Mouse (Mus musculus) midbrain, embryonic 15.5 days (tissue): Measurements from ENCODE around the gene Tcf12. TPM values are rescaled to one million over a fixed set of nuclear protein-coding genes. Genes with fewer than 3 reads are reported as not detected.
A peak's percentile ranks its signal among the peaks of the same experiment; 100 is the strongest.

ENCODE experiments used
- ATAC-seq: fragments of 200-750 bp; cut with Nextera tagmentation; replicated peaks from 2 replicates; pipeline ENCODE4 v1.8.0; 2017; ENCODE audit warnings: moderate TSS enrichment
- H3K27ac ChIP-seq: fragments of 300-500 bp; sonication (generic); 2 replicates; pipeline ENCODE4 v1.5.1; 2015; ENCODE audit warnings: mild to moderate bottlenecking, inconsistent platforms
- H3K27me3 ChIP-seq: fragments of 300-500 bp; sonication (generic); replicated peaks from 2 replicates; pipeline ENCODE4 v1.6.1; 2015; ENCODE audit warnings: inconsistent platforms
- H3K36me3 ChIP-seq: fragments of 300-500 bp; sonication (generic); replicated peaks from 2 replicates; pipeline ENCODE4 v1.6.1; 2015; ENCODE audit warnings: inconsistent platforms
- H3K4me1 ChIP-seq: fragments of 300-500 bp; sonication (generic); 2 replicates; pipeline ENCODE4 v1.6.1; 2015; ENCODE audit warnings: inconsistent platforms
- H3K4me2 ChIP-seq: fragments of 300-500 bp; sonication (generic); 2 replicates; pipeline ENCODE4 v1.6.1; 2015; ENCODE audit warnings: inconsistent platforms, mild to moderate bottlenecking, moderate library complexity
- H3K4me3 ChIP-seq: fragments of 300-500 bp; sonication (generic); 2 replicates; pipeline ENCODE4 v1.5.1; 2015; ENCODE audit warnings: mild to moderate bottlenecking, inconsistent platforms
- H3K9ac ChIP-seq: fragments of 300-500 bp; sonication (generic); 2 replicates; pipeline ENCODE4 v1.6.1; 2015; ENCODE audit warnings: mild to moderate bottlenecking, inconsistent platforms
- H3K9me3 ChIP-seq: fragments of 300-500 bp; sonication (generic); 2 replicates; pipeline ENCODE4 v1.6.1; 2016; ENCODE audit warnings: inconsistent platforms
- WGBS: fragments of 180-500 bp; shearing (Covaris S2); methylation state at CpG from one replicate; pipeline ENCODE4 v1.1.7; 2015; ENCODE audit warnings: mixed read lengths; 5-methylcytosine and 5-hydroxymethylcytosine counted together
- polyA plus RNA-seq: library from polyadenylated mRNA; unstranded; fragments of >200 nt; fragmentation: Nextera tagmentation; extraction: Ambion mirVana; gene quantifications from 2 replicates; pipeline ENCODE4 v1.2.1, GENCODE M21; 2015

Gene Tcf12
- polyA plus RNA-seq, 1 experiment from 2014 or later, result 59.9 TPM

DNA sequence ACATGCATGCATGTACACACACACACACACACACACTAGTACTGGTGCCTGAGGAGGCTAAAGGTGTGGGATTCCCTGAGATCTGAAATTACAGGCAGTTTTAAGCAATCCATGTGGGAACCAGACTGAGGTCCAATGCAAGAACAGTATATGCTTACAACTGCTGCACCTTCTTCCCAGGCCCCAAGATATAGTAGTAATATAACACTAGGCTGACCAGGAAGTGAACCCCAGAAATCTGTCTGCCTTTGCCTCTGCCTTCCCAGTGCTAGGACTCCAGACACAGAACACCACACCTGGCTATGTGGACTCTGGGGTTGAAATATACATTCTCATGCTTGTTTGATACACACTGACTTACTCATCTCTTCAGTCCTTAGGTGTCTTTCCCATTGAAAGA, 6.8 kb upstream of the Tcf12 start:
- no peaks in the 10 kb centered on the region for H3K36me3 ChIP-seq
- H3K9me3 ChIP-seq, result no peaks in the 10 kb centered on the region
- H3K4me3 ChIP-seq, result no peak overlapping the region
- no peak overlapping the region for H3K4me2 ChIP-seq
- no peaks in the 10 kb centered on the region for H3K4me1 ChIP-seq
- no peak overlapping the region for H3K9ac ChIP-seq
- no peak for ATAC-seq
- H3K27ac ChIP-seq, result no peak overlapping the region
- no peaks in the 10 kb centered on the region for H3K27me3 ChIP-seq

DNA sequence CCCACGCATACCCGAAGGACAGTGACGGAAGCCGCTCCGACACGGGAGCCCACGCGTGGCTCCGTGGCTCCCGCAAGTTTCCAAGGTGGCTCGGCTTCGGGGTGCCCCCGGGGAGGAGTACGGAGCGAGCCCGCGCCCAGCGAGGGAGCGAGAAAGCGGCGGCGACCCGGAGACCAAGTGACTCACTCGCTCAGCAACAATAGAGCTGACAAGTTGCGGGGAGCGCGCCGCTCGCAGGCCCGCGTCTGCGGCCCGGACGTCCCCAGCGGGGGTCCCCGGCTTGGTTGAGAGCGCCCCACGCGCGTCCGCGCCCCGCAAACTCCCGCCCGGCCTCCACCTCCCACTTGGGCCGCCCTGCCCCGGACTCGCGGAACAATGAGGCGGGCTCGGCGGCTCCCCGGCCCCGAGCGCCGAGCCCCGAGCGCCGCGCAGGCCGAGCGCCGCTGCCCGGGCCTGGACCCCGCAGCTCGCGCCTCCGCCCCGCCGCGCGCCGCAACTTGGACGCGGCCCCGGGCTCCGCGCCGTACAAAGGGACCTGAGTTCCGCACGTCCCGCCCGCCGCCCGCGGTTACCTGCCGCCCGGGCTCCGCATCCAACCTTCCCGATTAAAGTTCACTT, 558 bp downstream of the Tcf12 start:
- Histone ChIP-seq H3K4me2 (peak overlapping the region; percentile 89), H3K27ac (peak overlapping the region; percentile 95), H3K36me3 (no peaks in the 10 kb centered on the region), H3K9ac (peak overlapping the region; percentile 93), H3K27me3 (0 out of 2 replicates have a peak, but pooled peaks cover 3% of the 10 kb centered on the region), H3K4me3 (peak overlapping the region; percentile 95), H3K9me3 (no peaks in the 10 kb centered on the region), H3K4me1 (peaks cover 22% of the 10 kb centered on the region)
- peak; percentile 79 for ATAC-seq
- WGBS, result under 1% methylated on average over 82 of the region's 90 CpGs

DNA sequence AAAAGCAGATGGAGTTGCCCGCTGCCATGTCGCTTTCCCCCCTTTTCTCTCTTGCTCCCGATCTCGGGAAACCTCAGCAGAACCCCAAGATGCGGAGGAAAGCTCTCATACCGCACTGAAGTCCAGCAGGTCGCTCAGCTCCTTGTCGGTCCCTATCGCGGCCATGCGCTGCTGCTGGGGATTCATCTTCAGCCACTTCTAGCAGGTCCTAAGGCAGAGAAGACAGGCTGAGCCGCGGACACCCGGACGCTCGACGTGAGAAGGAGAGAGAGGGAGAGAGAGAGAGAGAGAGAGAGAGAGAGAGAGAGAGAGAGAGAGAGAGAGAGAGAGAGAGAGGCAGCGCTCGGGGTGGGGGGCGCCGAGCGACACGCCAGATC, 1.1 kb downstream of the Tcf12 start:
- Histone ChIP-seq H3K9ac (peak overlapping the region; percentile 93), H3K9me3 (no peaks in the 10 kb centered on the region), H3K27ac (peak overlapping the region; percentile 95), H3K4me1 (peaks cover 22% of the 10 kb centered on the region), H3K4me2 (peak overlapping the region; percentile 89), H3K4me3 (peak overlapping the region; percentile 95), H3K36me3 (no peaks in the 10 kb centered on the region), H3K27me3 (0 out of 2 replicates have a peak, but pooled peaks cover 3% of the 10 kb centered on the region)
- WGBS, result under 1% methylated on average over 17 of the region's 23 CpGs
- peak; percentile 25; the same call in 1 of the 2 replicates for ATAC-seq

DNA sequence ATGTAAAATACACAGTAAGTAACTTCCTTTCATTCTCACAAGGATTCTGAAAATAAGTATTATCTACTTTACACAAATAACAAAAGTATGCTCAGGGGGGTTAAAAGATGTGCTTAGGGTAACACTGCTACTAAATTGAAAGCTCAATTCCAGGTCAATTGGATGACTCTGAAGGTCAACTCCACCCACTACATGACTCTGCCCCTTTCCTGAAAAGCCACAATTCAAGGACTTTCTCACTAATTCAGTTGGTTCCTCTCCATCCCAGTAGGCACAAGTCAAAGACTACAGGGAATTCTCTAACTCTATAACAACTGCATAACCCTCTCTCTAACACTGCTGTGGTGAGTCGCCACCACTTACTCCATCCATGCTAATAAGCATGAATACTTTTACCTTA, 8.2 kb downstream of the Tcf12 start:
- ATAC-seq, result no peak
- no peak overlapping the region for H3K4me2 ChIP-seq
- 0 out of 2 replicates have a peak, but pooled peaks cover 4% of the 10 kb centered on the region for H3K4me1 ChIP-seq
- H3K27ac ChIP-seq, result no peak overlapping the region
- H3K27me3 ChIP-seq, result no peaks in the 10 kb centered on the region
- H3K9ac ChIP-seq, result no peak overlapping the region
- no peak overlapping the region for H3K4me3 ChIP-seq
- H3K36me3 ChIP-seq, result no peaks in the 10 kb centered on the region
- 90% methylated on average over 1 of the region's 1 CpGs for WGBS
- H3K9me3 ChIP-seq, result no peaks in the 10 kb centered on the region

DNA sequence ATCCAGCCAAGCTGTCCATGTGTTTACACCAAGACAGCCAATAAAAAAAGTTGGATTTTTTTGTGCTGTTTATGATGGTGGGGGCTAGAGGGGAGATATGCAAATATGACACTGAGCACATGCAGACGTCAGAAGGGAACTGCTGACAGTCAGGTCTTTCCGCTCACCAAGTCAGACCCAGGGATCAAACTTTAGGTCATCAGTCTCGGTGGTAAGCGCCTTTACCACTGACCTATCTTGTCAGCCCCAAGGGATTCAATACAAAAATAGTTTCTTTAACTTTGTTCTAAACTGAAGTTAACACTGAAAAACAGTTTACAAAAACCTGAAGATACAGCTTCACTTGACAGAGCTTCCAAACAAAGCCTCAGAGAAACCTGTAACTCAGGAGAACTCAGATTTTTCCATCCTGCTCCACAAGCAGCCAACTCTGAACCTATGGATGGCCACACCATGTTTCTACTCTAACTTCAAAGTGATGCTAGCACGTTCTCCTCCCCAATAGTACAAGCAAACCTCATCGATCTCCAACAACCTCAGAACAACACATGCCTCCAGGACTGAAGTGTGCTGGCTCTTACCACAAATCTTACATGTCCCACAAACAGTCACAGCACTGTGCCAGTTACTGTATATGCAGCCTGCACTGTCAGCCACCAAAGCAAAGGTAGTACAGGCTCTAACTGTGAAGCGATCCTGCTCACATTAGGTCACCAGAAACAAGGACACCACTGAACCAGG, 11.6 kb downstream of the Tcf12 start:
- no peaks in the 10 kb centered on the region for H3K9me3 ChIP-seq
- no peak overlapping the region for H3K27ac ChIP-seq
- no peak overlapping the region for H3K9ac ChIP-seq
- H3K27me3 ChIP-seq, result no peaks in the 10 kb centered on the region
- H3K4me2 ChIP-seq, result no peak overlapping the region
- no peaks in the 10 kb centered on the region for H3K36me3 ChIP-seq
- H3K4me1 ChIP-seq, result no peaks in the 10 kb centered on the region
- no peak overlapping the region for H3K4me3 ChIP-seq
- WGBS, result 81% methylated on average over 7 of the region's 7 CpGs
- ATAC-seq, result no peak

DNA sequence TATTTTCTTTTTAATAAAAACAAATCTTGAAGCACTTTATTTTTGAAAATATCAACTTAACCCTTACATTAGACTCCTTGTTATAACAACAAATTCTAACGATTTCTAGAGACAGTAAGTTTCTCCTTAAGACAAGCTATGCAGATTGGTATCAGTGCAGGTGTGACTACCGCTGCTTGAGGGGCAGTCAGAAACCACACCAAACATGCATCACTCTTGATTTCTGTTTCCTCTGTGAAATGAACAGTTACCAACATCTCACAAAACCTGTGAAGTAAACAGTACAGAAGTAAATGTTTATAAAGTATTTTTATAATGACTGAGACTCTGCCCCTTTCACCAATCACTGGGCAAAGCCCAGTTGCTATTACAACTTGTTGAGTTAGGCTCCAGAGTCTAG, 13.6 kb downstream of the Tcf12 start:
- Histone ChIP-seq H3K36me3 (no peaks in the 10 kb centered on the region), H3K4me3 (no peak overlapping the region), H3K9me3 (no peaks in the 10 kb centered on the region), H3K27me3 (no peaks in the 10 kb centered on the region), H3K4me1 (no peaks in the 10 kb centered on the region), H3K27ac (no peak overlapping the region), H3K9ac (no peak overlapping the region), H3K4me2 (no peak overlapping the region)
- ATAC-seq, result no peak
- WGBS, result 94% methylated on average over 2 of the region's 2 CpGs

DNA sequence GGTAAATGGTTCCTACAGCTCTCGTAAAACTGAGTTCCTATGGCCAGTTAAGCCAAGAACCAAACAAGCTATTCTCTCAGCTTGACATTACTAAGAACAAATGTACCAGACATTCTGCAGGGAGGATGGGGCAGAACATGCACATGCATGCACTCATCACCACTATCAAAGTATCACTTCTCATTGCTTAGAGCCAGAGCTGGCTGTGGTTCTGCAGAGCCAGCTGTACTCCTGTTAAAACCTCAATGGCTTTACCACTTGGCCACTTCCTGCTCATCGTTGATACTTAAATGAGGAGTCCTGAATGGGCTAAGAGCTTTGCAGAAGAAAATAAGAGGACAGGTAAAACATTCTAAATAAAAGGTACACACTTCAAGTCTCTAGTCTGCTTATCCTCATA, 14.6 kb downstream of the Tcf12 start:
- H3K4me2 ChIP-seq, result no peak overlapping the region
- no peaks in the 10 kb centered on the region for H3K36me3 ChIP-seq
- WGBS, result 96% methylated on average over 2 of the region's 2 CpGs
- no peak overlapping the region for H3K9ac ChIP-seq
- no peaks in the 10 kb centered on the region for H3K27me3 ChIP-seq
- H3K27ac ChIP-seq, result no peak overlapping the region
- no peak overlapping the region for H3K4me3 ChIP-seq
- 0 out of 2 replicates have a peak, but pooled peaks cover 3% of the 10 kb centered on the region for H3K4me1 ChIP-seq
- ATAC-seq, result no peak
- H3K9me3 ChIP-seq, result no peaks in the 10 kb centered on the region

DNA sequence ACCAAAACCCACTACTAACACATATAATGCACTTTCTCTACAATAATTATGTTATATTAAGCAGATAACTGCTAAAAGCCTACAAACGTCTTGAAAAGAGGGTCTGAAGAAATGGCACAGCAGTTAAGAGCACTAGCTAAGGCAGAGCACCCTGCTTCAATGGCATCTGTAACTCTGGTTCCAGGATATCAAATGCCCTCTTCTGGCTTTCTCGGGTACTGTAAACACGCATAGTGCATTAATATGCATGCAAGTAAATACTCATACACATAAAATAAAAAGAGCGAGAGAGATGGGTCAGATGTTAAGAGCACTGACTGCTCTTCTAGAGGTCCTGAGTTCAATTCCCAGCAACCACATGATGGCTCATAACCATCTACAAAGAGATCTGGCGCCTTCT, 17.0 kb downstream of the Tcf12 start:
- H3K9ac ChIP-seq, result no peak overlapping the region
- no peaks in the 10 kb centered on the region for H3K36me3 ChIP-seq
- H3K27ac ChIP-seq, result no peak overlapping the region
- no peaks in the 10 kb centered on the region for H3K9me3 ChIP-seq
- no peak overlapping the region for H3K4me2 ChIP-seq
- no peak for ATAC-seq
- no peak overlapping the region for H3K4me3 ChIP-seq
- 84% methylated on average over 5 of the region's 5 CpGs for WGBS
- 0 out of 2 replicates have a peak, but pooled peaks cover 3% of the 10 kb centered on the region for H3K4me1 ChIP-seq
- no peaks in the 10 kb centered on the region for H3K27me3 ChIP-seq

DNA sequence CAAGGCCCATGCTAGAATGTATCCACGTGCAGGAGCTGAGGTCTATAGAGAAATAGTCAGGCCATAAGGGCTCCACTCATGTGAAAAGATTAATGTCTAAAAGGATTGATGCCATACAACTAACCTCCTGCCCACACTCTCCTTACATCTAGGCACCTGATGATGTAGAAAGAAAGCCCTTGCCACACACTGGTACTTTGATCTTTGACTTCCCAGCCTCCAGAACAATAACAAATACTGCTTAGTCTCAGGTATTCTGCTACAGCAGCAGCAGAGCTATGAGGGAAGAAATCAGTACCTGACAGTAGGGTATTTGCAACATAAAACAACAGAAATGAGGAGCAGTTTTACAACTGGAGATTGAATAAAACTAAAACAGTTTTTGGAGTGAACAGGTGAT, 19.5 kb downstream of the Tcf12 start:
- Histone ChIP-seq H3K27ac (no peak overlapping the region), H3K4me1 (0 out of 2 replicates have a peak, but pooled peaks cover 3% of the 10 kb centered on the region), H3K9me3 (no peaks in the 10 kb centered on the region), H3K36me3 (no peaks in the 10 kb centered on the region), H3K4me2 (no peak overlapping the region), H3K27me3 (no peaks in the 10 kb centered on the region), H3K4me3 (no peak overlapping the region), H3K9ac (no peak overlapping the region)
- WGBS, result 61% methylated on average over 1 of the region's 1 CpGs
- ATAC-seq, result no peak

DNA sequence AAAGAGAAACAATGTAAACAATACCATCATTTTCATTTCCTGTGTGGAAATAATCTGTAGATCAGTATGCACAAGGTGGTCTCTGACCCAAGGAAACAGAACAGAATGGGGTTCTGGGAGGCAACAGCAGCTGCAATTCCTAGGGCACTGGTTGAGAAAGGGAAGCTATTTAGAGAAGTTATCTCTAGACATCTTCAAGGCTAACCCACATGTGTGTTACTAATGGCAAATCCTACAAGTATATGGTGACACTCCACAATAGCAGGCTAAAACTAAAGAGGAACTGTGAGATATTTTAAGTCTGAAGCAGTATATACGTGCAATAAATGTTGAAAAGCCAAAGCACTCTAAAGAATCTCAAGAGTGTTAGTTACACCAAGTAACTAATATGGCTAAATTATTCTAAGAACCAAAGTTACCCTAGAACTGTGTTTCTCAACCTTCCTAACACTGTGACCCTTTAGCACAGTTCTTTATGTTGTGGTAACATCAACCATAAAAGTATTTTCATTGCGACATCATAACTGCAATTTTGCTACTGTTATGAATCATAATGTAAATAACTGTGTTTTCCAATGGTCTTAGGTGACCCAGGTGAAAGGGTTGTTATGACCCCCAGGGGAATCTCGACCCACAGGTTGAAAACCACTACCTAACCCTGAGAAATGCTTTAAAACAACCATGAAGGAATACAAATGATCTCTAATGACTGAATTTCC, 22.6 kb downstream of the Tcf12 start:
- H3K4me2 ChIP-seq, result no peak overlapping the region
- no peak overlapping the region for H3K4me3 ChIP-seq
- no peak overlapping the region for H3K9ac ChIP-seq
- 92% methylated on average over 3 of the region's 3 CpGs for WGBS
- no peak overlapping the region for H3K27ac ChIP-seq
- no peaks in the 10 kb centered on the region for H3K9me3 ChIP-seq
- no peaks in the 10 kb centered on the region for H3K36me3 ChIP-seq
- no peaks in the 10 kb centered on the region for H3K27me3 ChIP-seq
- peaks cover 9% of the 10 kb centered on the region; the same call in 1 of the 2 replicates for H3K4me1 ChIP-seq
- no peak for ATAC-seq

DNA sequence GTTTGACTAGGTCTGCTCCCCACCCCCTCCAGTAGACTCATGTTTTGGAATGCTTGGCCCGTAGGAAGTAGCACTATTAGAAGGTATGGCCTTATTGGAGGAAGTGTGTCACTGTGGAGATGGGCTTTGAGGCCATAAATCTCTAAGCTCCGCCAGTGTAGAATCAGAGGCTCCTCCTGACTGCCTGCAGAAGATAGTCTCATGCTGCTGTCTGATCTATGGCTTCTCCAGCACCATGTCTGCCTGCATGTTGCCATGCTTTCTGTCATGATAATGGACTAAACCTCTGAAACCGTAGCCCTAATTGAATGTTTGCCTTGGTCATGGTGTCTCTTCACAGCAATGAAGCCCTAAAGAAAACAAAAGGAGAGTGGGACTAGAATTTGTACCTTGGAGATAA, 26.7 kb downstream of the Tcf12 start:
- Histone ChIP-seq H3K27me3 (no peaks in the 10 kb centered on the region), H3K4me1 (peaks cover 10% of the 10 kb centered on the region; the same call in 1 of the 2 replicates), H3K4me2 (no peak overlapping the region), H3K36me3 (no peaks in the 10 kb centered on the region), H3K9ac (no peak overlapping the region), H3K4me3 (no peak overlapping the region), H3K27ac (0 out of 2 replicates have a peak overlapping the region, but pooled peaks have one; percentile 34), H3K9me3 (no peaks in the 10 kb centered on the region)
- WGBS, result 70% methylated on average over 3 of the region's 3 CpGs
- no peak for ATAC-seq

DNA sequence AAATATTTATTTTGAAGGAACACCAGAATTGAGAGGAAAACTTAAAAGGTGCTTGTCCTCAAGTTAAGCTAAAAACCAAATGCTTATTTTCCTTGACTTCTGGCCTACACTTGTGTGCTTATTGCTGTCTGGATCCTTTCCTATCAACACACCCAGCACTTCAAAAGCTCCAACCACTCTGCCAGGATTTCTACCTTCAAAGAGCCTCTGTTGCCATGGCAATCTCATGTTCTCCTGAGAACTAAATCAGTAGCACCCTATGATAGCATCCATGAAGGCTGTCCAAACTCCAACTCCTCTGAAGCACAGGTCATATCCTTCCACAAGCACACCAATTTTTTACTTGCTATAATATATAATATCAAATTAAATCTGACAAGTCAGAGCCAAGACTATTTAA, 27.5 kb downstream of the Tcf12 start:
- Histone ChIP-seq H3K4me3 (no peak overlapping the region), H3K9ac (no peak overlapping the region), H3K4me1 (peaks cover 10% of the 10 kb centered on the region; the same call in 1 of the 2 replicates), H3K36me3 (no peaks in the 10 kb centered on the region), H3K27me3 (no peaks in the 10 kb centered on the region), H3K27ac (no peak overlapping the region), H3K4me2 (no peak overlapping the region), H3K9me3 (no peaks in the 10 kb centered on the region)
- ATAC-seq, result peak; percentile 33; the same call in 1 of the 2 replicates
